Mouse (Mus musculus): ENCODE measurements around the gene Glyr1. TPM values are rescaled to one million over a fixed set of nuclear protein-coding genes. Genes with fewer than 3 reads are reported as not detected.
A peak's percentile ranks its signal among the peaks of the same experiment; 100 is the strongest.

Glyr1 gene
- polyA plus RNA-seq, 1 experiment: 17.1 TPM

- no peak for TF ChIP-seq GATA1 (IDR thresholded peaks at IDR 0.05; ENCODE audit: low read length)
These were observed 19.8 kb downstream of the Glyr1 start for GRCm38 (mm10) chr16:5029847-5030246.

GRCm38 (mm10) chr16:5024021-5024420 is 25.6 kb downstream of the Glyr1 start:
- TF ChIP-seq GATA1 (IDR thresholded peaks at IDR 0.05; ENCODE audit: low read length): no peak

GRCm38 (mm10) chr16:5014578-5014977 is 35.1 kb downstream of the Glyr1 start:
- TF ChIP-seq GATA1 (IDR thresholded peaks at IDR 0.05; ENCODE audit: low read length): no peak

- no peak for TF ChIP-seq GATA1 (IDR thresholded peaks at IDR 0.05; ENCODE audit: low read length)
These were observed 36.4 kb downstream of the Glyr1 start, which contains the start of gene Rogdi for GRCm38 (mm10) chr16:5013054-5013838. TSS of gene Rogdi (minus strand) at chr16:5013553.

- peak; percentile 88 for TF ChIP-seq GATA1 (IDR thresholded peaks at IDR 0.05; ENCODE audit: low read length)
These were observed 37.3 kb downstream of the Glyr1 start for GRCm38 (mm10) chr16:5012036-5013005.

GRCm38 (mm10) chr16:5011285-5011684 is 38.4 kb downstream of the Glyr1 start:
- no peak for TF ChIP-seq GATA1 (IDR thresholded peaks at IDR 0.05; ENCODE audit: low read length)

GRCm38 (mm10) chr16:5010371-5010935 is 39.2 kb downstream of the Glyr1 start:
- no peak for TF ChIP-seq GATA1 (IDR thresholded peaks at IDR 0.05; ENCODE audit: low read length)

- TF ChIP-seq GATA1 (IDR thresholded peaks at IDR 0.05; ENCODE audit: low read length): no peak
These were observed 41.6 kb downstream of the Glyr1 start for GRCm38 (mm10) chr16:5008076-5008475.

GRCm38 (mm10) chr16:5007492-5007891 is 42.2 kb downstream of the Glyr1 start:
- TF ChIP-seq GATA1 (IDR thresholded peaks at IDR 0.05; ENCODE audit: low read length): no peak

- TF ChIP-seq GATA1 (IDR thresholded peaks at IDR 0.05; ENCODE audit: low read length): no peak
These were observed 42.6 kb downstream of the Glyr1 start, which contains the start of gene Smim22 for GRCm38 (mm10) chr16:5007067-5007466. TSS of gene Smim22 (plus strand) at chr16:5007288.

- no peak for TF ChIP-seq GATA1 (IDR thresholded peaks at IDR 0.05; ENCODE audit: low read length)
These were observed 49.1 kb downstream of the Glyr1 start for GRCm38 (mm10) chr16:5000611-5001010.

GRCm38 (mm10) chr16:4998984-4999383 is 50.7 kb downstream of the Glyr1 start:
- TF ChIP-seq GATA1 (IDR thresholded peaks at IDR 0.05; ENCODE audit: low read length): no peak

- no peak for TF ChIP-seq GATA1 (IDR thresholded peaks at IDR 0.05; ENCODE audit: low read length)
These were observed 52.1 kb downstream of the Glyr1 start, which contains the start of gene Sept12 for GRCm38 (mm10) chr16:4997553-4997952. TSS of gene Sept12 (minus strand) at chr16:4997852.

GRCm38 (mm10) chr16:4993276-4993675 is 56.4 kb downstream of the Glyr1 start:
- no peak for TF ChIP-seq GATA1 (IDR thresholded peaks at IDR 0.05; ENCODE audit: low read length)

GRCm38 (mm10) chr16:4984717-4985116 is 64.9 kb downstream of the Glyr1 start:
- TF ChIP-seq GATA1 (IDR thresholded peaks at IDR 0.05; ENCODE audit: low read length): no peak

All from G1E-ER4 (cell line).